Mouse (Mus musculus): ENCODE results near the gene 1810013L24Rik.

- no peak for TF ChIP-seq CTCF (IDR thresholded peaks at IDR 0.05; ENCODE audit: borderline replicate concordance, control insufficient read depth, extremely low read depth, insufficient read depth, low read length, poor library complexity)
- no peak for TF ChIP-seq POLR2A (IDR thresholded peaks at IDR 0.05; ENCODE audit: control insufficient read depth, extremely low read depth, insufficient read depth, low read length, poor library complexity)
Measured at GRCm38 (mm10) chr16:8838921-8839320, 9.0 kb downstream of the 1810013L24Rik start.
